Mouse (Mus musculus): ENCODE measurements at regions not wholly inside any gene's neighbourhood (a gene's known extent, or its start where the extent isn't known, plus 50 kb on each side); places are given as distances from the start of the nearest gene placed in this dataset.

- peak; percentile 6 for DNase-seq (ENCODE audit: extremely low read depth, low read depth)
These were observed 223.2 kb upstream of the Agtr1b start for GRCm38 (mm10) chr3:20590143-20590542.

DNA sequence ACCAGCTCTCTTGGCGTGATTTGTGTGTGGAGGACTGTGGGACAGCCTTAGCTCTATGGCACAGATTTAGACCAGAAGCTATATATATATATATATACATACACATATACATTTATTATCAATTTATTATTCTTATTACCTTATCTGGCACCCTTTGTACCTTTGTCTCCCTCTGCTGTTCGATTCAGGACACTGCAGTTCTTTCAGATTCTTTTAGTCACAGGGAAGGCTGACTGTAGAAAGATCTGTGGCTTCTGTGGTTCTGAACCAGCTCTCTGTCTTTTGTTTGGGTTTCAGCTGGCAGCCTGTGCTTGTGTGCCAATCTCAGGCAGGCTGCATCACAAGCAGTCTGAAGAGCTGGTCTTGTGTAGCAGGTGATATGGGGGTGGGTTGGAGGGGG is 184.6 kb upstream of the Agtr1b start:
- DNase-seq (ENCODE audit: extremely low read depth, low read depth): no peak

DNA sequence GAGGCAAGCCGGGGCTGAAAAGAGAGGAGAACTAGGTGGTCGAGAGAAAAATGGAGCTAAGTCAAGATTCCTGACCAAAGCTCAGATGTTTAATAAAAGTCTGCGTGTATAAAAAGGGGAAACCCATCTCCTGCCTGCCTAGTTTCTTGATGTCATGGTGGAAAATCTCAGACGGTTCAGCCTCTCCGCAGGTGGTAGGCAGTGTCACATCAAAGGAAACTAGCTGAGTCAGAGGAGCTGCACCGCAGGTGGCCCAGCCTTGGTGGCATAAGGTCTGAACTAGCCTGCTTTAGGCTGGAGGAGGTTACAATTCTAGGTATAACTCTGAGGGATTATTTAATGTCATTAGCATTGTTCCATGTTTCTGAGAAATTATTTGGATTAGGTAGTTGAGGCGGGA is 177.0 kb upstream of the Agtr1b start:
- DNase-seq (ENCODE audit: extremely low read depth, low read depth): no peak

- no peak for DNase-seq (ENCODE audit: extremely low read depth, low read depth)
These were observed 171.6 kb upstream of the Agtr1b start for GRCm38 (mm10) chr3:20538492-20539004.

DNA sequence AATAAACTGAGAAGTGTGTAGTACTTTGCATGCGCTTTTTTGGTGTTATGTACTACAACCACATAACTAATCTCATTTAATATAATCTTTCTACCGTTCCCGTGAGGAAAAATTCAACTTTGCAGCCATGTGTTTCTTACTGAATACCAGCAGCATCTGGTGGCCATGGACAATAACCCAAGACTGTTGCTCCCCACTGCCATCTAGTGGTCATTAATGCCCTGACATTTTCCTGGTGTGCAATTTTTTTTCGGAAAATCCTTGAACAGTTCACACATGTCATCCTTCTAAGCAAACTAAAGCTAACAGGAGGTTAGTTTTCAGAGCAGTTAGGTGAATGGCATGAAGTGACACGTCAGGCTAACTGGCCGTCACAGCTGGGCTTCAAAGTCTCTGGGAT is 153.8 kb upstream of the Agtr1b start:
- peak; percentile 4 for DNase-seq (ENCODE audit: extremely low read depth, low read depth)

DNA sequence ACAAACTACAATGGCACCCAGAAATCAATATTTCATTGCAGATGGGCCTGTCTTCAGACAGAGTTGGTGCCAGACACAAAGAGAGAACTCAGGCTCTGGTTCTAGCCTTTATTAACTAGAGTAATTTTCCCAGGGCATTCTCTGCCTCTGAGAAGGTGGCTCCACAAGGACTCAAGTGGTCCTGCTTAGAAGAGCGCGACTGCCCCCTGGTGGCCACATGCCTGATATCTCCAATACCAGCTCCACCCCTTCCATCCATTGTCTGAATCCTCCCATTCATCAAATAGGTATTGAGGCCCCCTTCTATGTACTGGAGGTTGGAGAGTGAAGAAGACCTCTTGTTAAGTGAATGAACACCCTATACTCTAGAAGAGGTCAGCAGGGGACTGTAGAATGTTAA is 142.2 kb upstream of the Agtr1b start:
- peak; percentile 22 for DNase-seq (ENCODE audit: extremely low read depth, low read depth)

DNA sequence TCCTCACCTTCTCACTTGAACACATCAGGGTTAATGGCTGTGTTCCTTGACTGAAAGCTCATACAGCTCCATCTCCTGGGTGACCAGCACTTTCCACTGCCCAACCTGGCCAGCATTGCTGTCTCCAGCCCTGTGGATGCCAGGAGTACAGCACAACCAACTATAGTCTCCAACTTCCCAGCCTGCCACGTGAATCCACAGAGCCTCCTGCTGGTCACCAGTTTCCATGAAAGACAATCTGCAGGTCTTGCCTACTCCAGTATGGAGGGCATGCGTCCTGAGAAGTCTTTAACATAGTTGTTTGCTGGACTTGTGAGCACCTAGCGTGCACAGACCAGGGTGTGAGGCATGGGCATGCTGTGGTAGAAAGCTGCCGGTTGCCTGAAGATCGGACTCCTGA is 138.6 kb upstream of the Agtr1b start:
- DNase-seq (ENCODE audit: extremely low read depth, low read depth): no peak
